Mouse (Mus musculus) layer of hippocampus, adult 18-20 months (tissue): ENCODE results near the gene Plekhg1. TPM values are rescaled to one million over a fixed set of nuclear protein-coding genes. Genes with fewer than 3 reads are reported as not detected.

Experiments
- DNase-seq, 2 experiments: peaks; one replicate each; pipeline ENCODE4 v3.0.0; 2022; ENCODE audit warnings: low spot score in 2 of 2
- total RNA-seq, 2 experiments: library from RNA; stranded (reverse); gene quantifications; 2 replicates each; pipeline ENCODE4 v1.2.3; 2021

Plekhg1 gene
- total RNA-seq, 2 experiments from 2014 or later, result 12.1 to 15.7 TPM

- no peak for DNase-seq
Measured at GRCm38 (mm10) chr10:3881179-3881578, 141.0 kb downstream of the Plekhg1 start.

- DNase-seq, result peak in 1 of 2 experiments; percentile 34
Measured at GRCm38 (mm10) chr10:3888510-3888909, 148.3 kb downstream of the Plekhg1 start.

GRCm38 (mm10) chr10:3891381-3892263, 151.5 kb downstream of the Plekhg1 start:
- DNase-seq, result no peak

- DNase-seq, result no peak
Measured at GRCm38 (mm10) chr10:3892368-3892767, 152.2 kb downstream of the Plekhg1 start.

- DNase-seq, result no peak
Measured at GRCm38 (mm10) chr10:3898068-3898467, 157.9 kb downstream of the Plekhg1 start.

GRCm38 (mm10) chr10:3900416-3900956, 160.3 kb downstream of the Plekhg1 start:
- no peak for DNase-seq

- DNase-seq, result no peak
Measured at GRCm38 (mm10) chr10:3905747-3906146, 165.6 kb downstream of the Plekhg1 start.

- no peak for DNase-seq
Measured at GRCm38 (mm10) chr10:3914104-3914503, 173.9 kb downstream of the Plekhg1 start.

- DNase-seq, result peak; percentile 66 to 76
Measured at GRCm38 (mm10) chr10:3920368-3921152, 180.4 kb downstream of the Plekhg1 start.

- peak; percentile 32 to 80 for DNase-seq
Measured at GRCm38 (mm10) chr10:3928008-3928545, 187.9 kb downstream of the Plekhg1 start.

- DNase-seq, result no peak
Measured at GRCm38 (mm10) chr10:3931831-3932230, 191.7 kb downstream of the Plekhg1 start.

GRCm38 (mm10) chr10:3933311-3933940, 193.3 kb downstream of the Plekhg1 start:
- no peak for DNase-seq

GRCm38 (mm10) chr10:3936864-3937263, 196.7 kb downstream of the Plekhg1 start:
- no peak for DNase-seq

GRCm38 (mm10) chr10:3939895-3940595, 199.9 kb downstream of the Plekhg1 start:
- no peak for DNase-seq

GRCm38 (mm10) chr10:3940596-3940975, 200.4 kb downstream of the Plekhg1 start:
- no peak for DNase-seq

- no peak for DNase-seq
Measured at GRCm38 (mm10) chr10:3941054-3941757, 201.0 kb downstream of the Plekhg1 start.

- DNase-seq, result no peak
Measured at GRCm38 (mm10) chr10:3942289-3942688, 202.1 kb downstream of the Plekhg1 start.

GRCm38 (mm10) chr10:3943492-3944395, 203.6 kb downstream of the Plekhg1 start:
- peak in 1 of 2 experiments; percentile 60 for DNase-seq

- DNase-seq, result no peak
Measured at GRCm38 (mm10) chr10:3946871-3947270, 206.7 kb downstream of the Plekhg1 start.
